Mouse (Mus musculus): ENCODE measurements around the gene Tmem259. TPM values are rescaled to one million over a fixed set of nuclear protein-coding genes. Genes with fewer than 3 reads are reported as not detected.

Tmem259 gene
- 49.0 to 80.6 TPM (median 59.1 TPM) in 3 replicates for total RNA-seq (2017)

DNA sequence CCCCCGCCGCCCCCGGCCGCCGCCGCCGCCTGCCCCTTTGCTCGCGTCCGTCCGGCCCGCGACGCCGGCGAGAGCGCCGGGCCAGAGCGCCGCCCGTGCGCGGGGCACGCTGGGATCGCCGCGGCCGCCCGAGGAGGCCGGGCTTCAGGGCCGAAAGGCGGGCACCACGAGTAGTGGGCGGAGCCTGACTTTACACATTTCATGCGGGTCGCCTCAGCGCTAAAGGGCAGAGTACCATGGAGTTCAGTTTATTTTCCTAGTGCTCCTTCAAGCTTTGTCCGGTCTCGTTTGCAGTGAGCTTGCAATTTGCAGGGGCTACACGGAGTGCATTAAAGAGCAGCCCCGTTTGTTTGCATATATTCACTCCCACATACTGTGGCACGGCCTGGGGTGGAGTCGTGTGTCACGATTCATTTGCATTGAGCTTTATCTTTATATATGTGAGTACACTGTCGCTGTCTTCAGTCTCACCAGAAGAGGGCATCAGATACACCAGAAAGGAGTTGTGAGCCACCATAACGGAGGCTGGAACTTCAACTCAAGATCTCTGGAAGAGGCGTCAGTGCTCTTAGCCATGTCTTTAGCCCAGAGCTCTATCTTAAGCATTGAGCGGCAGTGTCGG lies at the start of gene Tmem259:
Tmem259 (minus strand) TSS at position 136 of the 622 bp plus-strand sequence.
- peak; percentile 21 for ATAC-seq (replicated peaks; ENCODE audit: insufficient number of reproducible peaks, low FRiP score, low TSS enrichment, poor library complexity, severe bottlenecking)

DNA sequence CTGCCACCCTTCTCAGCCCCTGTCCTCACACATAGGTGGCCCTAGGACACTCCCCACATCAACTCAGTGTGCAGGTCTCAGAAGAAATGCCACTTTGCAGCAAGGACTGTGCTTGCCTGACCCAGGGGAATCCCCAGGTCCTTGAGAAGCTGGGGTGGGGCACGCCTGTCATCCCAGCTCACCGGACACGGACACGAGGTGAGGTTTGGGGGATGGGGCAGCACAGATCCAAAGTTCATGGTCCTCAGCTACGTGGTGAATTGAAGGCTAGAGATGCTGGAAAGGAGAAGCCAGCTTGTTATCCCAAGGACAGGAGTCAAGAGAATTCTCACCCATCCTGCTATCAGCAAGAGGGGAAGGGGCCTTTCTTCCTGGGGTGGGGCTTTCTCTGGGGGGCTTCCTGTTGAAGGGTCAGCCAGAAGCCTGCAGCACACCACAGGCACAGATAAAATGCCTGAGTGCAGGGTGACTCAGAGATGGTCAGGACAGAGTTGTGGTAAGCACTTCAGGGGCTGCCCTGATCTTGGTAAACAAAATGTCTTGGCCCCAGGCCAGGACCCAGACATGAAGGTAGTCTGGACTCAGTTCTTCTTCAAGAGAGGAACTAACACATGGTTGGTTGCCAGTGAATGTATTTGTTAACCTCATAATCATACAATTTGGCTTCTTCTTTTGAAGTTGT lies 48.8 kb upstream of the Tmem259 start:
- peak; percentile 59 for ATAC-seq (replicated peaks; ENCODE audit: insufficient number of reproducible peaks, low FRiP score, low TSS enrichment, poor library complexity, severe bottlenecking)

DNA sequence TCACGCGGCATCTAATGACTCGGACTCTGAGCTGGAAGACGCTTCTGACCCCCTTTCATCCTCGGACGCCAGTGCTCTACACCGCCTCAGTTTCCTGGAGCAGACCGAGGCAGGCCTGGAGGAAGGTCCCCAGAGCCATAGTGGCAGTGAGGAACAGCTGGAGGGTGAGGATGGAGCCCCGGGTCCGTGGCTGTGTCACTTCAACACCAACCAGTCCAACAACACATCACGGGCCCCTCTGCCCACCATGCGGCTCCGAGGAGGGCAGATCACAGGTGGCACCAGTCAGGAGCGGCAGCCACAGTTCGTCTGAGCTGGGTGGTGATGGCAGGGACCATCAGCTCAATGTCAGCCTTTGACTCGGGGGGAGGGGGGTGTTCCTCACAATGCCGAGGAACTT lies 46.6 kb upstream of the Tmem259 start:
- no peak for ATAC-seq (replicated peaks; ENCODE audit: insufficient number of reproducible peaks, low FRiP score, low TSS enrichment, poor library complexity, severe bottlenecking)

DNA sequence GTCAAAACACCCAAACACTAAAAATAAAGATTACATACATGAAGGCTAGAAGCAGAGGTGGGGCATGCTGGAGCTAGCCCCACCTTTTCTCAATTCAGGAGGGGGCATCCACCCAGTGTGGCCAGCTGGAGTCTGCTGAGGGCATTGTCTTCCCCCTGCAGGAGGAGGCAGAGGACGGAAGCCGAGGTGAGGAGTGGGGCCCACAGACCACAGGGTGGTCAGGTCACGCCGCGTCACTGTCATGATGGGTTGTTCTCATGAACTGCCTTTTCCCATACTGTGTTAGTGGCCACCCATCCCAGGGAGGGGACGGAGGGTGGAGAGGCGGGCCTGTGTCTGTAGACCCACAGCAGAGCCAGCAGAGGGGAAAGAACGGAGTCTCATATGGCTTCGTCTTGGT lies 46.1 kb upstream of the Tmem259 start:
- no peak for ATAC-seq (replicated peaks; ENCODE audit: insufficient number of reproducible peaks, low FRiP score, low TSS enrichment, poor library complexity, severe bottlenecking)

DNA sequence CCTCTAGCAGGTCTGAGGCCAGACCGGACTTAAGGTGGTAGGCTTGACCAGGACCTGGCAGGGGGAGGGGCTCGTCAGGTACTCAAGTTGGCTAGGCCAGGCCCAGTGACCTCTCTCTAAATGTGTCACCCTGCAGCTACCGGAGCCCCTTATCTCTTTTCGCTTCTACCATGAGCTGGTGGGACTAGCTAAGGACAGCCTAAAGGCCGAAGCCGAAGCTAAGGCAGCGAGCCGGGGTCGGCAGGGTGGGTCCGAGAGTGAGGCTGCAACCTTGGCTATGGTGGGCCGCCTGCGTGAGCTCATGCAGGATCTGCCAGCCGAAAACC lies 44.4 kb upstream of the Tmem259 start:
- no peak for ATAC-seq (replicated peaks; ENCODE audit: insufficient number of reproducible peaks, low FRiP score, low TSS enrichment, poor library complexity, severe bottlenecking)

DNA sequence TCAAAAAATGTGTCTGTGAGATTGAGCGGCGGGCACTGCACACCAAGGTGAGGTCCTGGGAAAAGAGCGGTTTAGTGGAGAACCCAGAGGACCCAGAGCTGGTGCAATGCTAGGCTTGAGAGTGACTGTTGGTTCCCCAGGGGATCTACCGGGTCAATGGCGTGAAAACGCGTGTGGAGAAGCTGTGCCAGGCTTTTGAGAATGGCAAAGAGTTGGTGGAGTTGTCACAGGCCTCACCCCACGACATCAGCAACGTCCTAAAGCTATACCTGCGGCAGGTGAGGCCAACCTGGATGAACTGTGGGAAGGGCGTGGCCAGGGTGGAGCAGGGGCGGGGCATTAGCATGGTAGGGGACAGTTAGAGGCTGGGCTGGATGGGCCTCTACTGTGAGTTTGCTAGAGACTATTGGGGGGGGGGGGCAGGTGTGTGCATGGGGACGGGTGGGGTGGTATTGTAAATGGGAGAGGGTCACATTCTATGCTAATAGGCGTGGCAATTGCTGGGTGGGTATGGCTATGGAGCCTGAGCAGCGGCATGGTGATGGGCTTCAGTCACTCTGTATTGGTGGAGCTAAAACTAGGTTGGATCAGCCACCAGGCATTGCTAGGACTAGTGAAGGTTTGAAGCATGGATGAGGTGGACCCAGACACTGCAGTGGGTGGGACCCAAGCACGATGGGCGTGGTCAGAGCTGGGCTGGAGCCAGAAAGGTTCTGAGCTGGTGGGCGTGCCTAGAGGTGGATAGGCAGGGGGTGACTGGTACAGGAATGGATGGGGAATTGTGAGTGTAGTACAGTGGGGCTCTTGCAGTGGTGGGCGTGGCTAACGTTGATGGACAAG lies 43.8 kb upstream of the Tmem259 start:
- no peak for ATAC-seq (replicated peaks; ENCODE audit: insufficient number of reproducible peaks, low FRiP score, low TSS enrichment, poor library complexity, severe bottlenecking)

DNA sequence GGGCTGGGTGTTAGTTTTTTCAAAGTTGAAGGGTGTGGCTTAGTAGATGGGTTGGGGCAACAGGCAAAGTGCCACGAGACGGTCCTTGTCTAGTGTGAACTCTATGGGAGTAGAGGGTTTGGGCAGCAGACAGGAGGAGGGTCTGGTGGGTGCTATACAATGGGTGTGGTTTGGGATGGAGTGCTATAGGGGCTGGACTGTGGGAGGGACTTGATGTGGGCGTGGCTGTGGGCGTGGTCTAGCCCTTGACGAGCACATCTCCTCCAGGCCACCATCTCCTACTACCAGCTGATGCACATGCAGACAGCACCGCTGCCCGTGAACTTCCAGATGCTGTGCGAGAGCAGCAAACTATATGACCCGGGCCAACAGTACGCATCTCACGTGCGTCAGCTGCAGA lies 41.8 kb upstream of the Tmem259 start:
- no peak for ATAC-seq (replicated peaks; ENCODE audit: insufficient number of reproducible peaks, low FRiP score, low TSS enrichment, poor library complexity, severe bottlenecking)

DNA sequence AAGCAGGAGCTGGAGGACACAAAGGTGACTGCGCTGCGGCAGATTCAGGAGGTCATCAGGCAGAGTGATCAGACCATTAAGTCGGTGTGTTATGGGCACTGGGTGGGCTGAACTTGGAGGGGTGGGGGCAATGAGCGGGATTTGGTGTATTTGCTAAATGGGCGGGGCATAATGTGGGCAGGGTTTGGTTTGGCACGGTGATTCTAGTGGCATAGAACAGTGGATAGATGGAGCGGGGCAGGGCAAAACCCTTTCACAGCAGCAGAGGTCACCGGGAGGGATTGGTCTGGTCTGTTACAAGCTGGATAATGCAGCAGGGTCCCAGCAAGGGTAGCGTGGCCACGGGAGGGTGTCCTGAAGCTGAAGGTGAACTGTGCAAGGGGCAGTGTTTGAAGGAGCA lies 41.3 kb upstream of the Tmem259 start:
- ATAC-seq (replicated peaks; ENCODE audit: insufficient number of reproducible peaks, low FRiP score, low TSS enrichment, poor library complexity, severe bottlenecking), result no peak

DNA sequence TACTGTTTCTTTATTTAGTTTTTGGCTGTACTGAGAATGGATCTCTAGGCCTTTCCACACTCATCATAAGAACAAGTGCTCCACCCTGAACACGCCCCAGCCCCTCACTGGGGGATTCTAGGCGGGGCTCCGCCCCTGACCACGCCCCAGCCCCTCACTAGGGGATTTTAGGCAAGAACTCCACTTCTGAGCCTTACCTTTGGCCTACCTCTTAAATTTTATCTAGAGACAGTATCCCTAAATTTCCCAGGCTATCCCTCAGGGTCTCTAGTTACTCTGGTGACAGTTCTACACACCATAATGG lies 40.9 kb upstream of the Tmem259 start:
- no peak for ATAC-seq (replicated peaks; ENCODE audit: insufficient number of reproducible peaks, low FRiP score, low TSS enrichment, poor library complexity, severe bottlenecking)

DNA sequence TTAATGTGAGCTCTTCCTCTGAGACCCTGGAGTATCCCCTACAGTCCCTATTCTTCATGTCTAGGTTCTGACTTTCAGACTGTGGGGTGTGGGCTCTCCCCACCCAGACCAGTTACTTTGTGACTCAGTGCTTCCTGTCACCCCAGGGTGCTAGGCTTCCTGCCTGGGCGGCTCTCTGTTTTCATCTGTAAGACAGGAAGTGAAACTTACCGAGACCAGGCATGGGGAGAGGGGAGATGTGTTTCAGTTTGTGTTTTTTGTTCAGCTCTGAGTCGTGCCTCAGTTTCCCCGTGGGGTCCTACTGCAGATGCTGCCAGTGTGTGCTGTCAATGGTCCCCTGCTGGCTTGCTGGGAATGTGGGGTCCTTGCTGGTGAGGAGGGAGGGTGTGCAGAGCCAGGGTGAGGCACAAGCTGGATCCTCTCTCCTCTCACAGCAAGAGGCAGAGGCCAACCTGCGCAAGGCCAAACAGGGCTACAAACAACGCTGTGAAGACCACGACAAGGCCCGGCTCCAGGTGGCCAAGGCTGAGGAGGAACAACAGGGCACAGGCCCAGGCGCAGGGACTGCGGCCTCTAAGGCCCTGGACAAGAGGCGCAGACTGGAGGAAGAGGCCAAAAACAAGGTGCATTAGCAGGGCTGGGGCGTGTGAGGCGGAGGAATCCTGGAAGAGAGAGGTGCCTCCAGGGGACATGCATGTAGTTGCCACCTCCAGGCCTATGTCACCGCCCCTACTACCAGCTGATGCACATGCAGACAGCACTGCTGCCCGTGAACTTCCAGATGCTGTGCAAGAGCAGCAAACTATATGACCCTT lies 40.3 kb upstream of the Tmem259 start:
- peak; percentile 69 for ATAC-seq (replicated peaks; ENCODE audit: insufficient number of reproducible peaks, low FRiP score, low TSS enrichment, poor library complexity, severe bottlenecking)

DNA sequence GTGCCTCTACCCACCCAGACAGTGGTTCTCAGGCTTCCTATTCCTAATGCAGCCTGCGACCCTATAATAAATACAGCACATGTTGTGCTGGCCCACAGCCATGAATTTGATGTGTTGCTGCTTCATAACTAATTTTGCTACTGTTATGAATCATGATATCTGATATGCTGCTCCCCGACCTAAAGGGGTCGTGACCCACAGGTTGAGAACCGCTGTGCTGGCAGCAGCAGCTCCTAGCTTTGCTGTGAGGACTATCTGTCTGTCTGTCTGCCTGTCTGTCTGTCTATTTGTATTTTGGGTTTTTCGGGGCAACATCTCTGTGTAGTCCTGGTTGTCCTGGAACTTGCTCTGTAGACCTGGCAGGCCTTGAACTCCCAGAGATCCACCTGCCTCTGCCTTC lies 39.6 kb upstream of the Tmem259 start:
- no peak for ATAC-seq (replicated peaks; ENCODE audit: insufficient number of reproducible peaks, low FRiP score, low TSS enrichment, poor library complexity, severe bottlenecking)

DNA sequence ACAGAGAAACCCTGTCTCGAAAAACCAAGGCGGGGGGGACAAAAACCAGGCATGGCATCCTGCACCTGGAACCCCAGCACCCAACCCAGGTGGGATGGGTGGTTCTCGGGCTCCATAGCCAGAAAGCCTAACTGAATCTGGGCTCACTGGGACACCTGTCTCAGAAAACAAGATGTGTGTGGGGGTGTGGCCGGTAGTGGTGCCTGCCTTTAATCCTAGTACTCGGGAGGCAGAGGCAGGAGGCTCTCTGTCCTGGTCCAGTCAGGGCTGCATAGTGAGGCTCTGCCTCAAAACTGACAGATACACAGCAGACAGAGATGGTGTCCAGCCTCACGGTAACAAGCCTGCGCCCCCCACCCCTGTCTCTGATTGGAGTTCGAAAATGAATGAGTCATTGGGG lies 38.7 kb upstream of the Tmem259 start:
- ATAC-seq (replicated peaks; ENCODE audit: insufficient number of reproducible peaks, low FRiP score, low TSS enrichment, poor library complexity, severe bottlenecking), result no peak

DNA sequence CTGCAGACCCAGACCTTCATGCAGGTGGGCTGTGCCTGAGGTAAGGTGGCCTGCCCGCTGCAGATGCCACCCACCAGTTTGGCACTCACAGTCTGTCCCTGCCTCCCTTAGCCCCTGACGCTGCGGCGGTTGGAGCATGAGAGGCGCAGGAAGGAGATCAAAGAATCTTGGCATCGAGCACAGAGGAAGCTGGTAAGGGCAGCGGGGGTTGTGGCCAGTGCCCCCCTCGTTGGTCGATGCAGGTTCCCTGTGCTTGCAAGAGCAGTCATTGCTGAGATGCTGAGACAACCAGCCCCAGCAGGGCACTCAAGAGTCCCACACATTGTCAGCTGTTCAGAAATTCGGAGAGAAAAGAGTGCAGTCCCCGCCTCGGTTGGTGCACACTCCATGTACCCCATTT lies 38.0 kb upstream of the Tmem259 start:
- ATAC-seq (replicated peaks; ENCODE audit: insufficient number of reproducible peaks, low FRiP score, low TSS enrichment, poor library complexity, severe bottlenecking), result no peak

DNA sequence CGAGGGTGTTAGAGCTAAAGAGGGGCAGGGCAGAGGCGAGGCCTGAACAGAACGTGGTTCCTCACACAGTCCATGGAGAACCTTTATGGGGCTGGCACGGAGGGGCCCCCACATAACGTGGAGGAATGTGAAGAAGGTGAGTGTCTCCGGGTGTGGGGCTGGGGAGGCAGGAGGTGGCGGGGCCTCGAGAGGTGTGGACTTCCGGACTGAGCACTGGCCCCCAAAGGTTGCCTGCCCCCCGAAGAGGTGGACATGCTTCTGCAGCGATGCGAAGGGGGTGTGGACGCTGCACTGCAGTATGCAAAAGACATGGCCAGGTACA lies 37.2 kb upstream of the Tmem259 start:
- ATAC-seq (replicated peaks; ENCODE audit: insufficient number of reproducible peaks, low FRiP score, low TSS enrichment, poor library complexity, severe bottlenecking), result no peak

DNA sequence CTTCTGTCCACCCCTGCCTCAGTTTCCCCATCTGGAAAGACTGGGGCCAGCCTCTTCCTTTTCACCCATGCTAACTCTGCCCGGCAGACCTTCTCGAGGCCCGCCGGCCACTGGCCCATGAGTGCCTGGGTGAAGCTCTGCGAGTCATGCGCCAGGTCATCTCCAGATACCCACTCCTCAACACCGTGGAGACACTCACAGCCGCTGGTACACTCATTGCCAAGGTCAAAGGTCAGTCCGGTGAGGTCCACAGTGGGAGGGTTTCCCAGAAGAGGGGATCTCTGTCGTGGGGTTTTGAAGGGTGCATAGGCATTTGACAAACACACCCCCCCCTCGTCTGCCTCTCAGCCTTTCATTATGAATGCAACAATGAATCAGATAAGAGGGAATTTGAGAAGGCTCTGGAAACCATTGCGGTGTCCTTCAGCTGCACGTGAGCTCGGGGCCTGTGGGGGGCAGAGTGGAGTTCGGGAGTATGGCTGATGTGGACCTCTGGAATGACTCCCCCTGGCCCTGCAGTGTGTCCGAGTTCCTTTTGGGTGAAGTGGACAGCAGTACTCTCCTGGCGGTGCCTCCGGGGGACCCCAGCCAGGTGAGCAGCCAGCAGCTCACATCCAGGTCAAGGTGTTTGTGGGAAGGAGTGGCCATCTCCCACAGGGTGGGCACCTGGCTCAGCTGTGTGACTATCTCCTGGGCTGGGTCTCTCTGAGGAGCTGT lies 36.6 kb upstream of the Tmem259 start:
- ATAC-seq (replicated peaks; ENCODE audit: insufficient number of reproducible peaks, low FRiP score, low TSS enrichment, poor library complexity, severe bottlenecking), result no peak

DNA sequence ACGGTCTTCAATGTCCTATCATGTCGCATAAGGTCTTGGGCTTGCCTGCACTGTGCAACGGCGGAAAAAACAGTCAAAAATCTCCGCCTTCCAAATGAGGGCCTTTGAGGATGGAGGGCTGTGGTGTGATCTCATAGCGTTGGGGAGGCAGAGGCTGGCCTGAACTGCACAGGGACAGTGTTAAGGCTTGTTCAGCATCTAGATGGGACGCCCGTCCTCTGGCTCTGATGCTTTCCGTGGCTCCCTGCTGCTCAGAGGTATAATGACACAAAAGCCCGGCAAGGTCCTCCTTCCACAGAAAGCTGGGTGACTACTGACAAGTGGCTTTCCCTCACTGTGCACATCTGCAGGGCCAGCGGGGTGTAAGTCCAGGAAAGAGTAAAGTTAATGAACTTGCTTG lies 36.1 kb upstream of the Tmem259 start:
- ATAC-seq (replicated peaks; ENCODE audit: insufficient number of reproducible peaks, low FRiP score, low TSS enrichment, poor library complexity, severe bottlenecking), result no peak

DNA sequence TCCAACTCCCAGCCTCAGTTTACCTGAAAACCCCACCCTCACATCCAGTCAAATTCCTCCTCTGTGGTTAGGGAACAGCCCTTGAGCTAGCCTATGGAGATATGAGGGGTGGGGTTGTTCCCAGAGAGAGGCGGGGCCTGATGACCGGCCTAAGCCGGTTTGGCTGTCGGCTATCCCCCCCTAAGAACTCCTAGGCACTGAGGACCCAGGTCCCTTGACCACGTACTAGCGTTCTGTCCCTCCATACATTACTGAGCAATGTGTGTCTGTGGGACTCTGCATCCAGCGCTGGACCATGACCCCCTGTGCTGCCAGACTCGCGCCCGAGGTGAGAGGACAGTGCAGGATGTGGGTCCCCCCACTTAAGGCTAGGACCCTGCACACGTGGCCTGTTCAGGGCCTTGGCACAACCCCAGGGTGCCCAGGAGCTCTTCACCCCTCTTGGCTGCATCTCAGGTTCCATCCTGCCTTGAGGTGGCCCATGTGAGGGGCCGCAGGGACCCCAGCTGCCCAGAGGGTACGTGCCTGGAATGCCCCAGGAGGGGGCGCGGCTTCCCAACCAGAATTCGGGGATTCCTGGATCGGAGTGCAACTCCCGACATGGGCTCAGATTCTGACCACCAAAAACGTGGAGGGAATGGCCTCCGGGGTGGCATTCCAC lies 35.5 kb upstream of the Tmem259 start:
- ATAC-seq (replicated peaks; ENCODE audit: insufficient number of reproducible peaks, low FRiP score, low TSS enrichment, poor library complexity, severe bottlenecking), result no peak

DNA sequence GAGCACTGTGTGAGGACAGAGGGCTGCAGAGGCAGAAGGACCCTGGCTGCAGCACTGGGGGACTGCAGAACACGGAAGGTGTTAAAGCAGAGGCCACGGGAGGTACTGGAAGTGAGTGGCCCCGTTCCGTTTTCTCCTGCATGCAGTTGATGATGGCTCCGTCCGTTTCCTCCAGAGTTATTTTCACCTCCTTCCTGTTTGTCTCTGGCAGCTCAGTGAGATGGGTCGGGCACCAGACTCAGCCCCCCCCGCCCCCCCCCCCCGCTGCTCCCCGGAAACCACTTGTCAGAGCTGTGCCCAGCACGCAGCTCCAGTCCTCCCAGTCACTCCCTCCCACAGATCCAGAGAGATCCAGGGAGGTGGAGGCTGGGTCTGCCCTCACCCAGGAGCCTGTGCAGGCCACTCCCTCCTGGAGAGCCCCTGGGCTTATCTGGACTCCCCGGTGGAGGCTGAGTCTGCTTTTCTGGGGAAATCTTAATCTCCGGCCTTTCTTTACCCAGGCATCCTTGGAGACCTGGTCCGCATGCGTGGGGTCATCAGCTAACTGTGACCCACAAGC lies 34.7 kb upstream of the Tmem259 start:
- ATAC-seq (replicated peaks; ENCODE audit: insufficient number of reproducible peaks, low FRiP score, low TSS enrichment, poor library complexity, severe bottlenecking), result peak; percentile 30
